Mouse (Mus musculus) liver, embryonic 15.5 days (tissue): Measurements from ENCODE around the gene Vsig10. TPM values are rescaled to one million over a fixed set of nuclear protein-coding genes. Genes with fewer than 3 reads are reported as not detected.

Experiments used
- ATAC-seq: fragments of 200-750 bp; cut with Nextera tagmentation; 2 replicates; pipeline ENCODE4 v1.8.0; 2017; ENCODE audit warnings: moderate number of reproducible peaks, mild to moderate bottlenecking, moderate library complexity; ENCODE audit not compliant: insufficient read depth
- H3K27ac ChIP-seq: fragments of 300-500 bp; sonication (generic); replicated peaks from 2 replicates; pipeline ENCODE4 v1.5.1; 2015; ENCODE audit warnings: mild to moderate bottlenecking, inconsistent platforms
- H3K27me3 ChIP-seq: fragments of 300-500 bp; sonication (generic); 2 replicates; pipeline ENCODE4 v1.6.1; 2015; ENCODE audit warnings: mild to moderate bottlenecking, inconsistent platforms
- H3K36me3 ChIP-seq: fragments of 300-500 bp; sonication (generic); replicated peaks from 2 replicates; pipeline ENCODE4 v1.6.1; 2015; ENCODE audit warnings: moderate library complexity, mild to moderate bottlenecking, inconsistent platforms
- H3K4me1 ChIP-seq: fragments of 300-500 bp; sonication (generic); replicated peaks from 2 replicates; pipeline ENCODE4 v1.6.1; 2015; ENCODE audit warnings: inconsistent platforms
- H3K4me2 ChIP-seq: fragments of 300-500 bp; sonication (generic); 2 replicates; pipeline ENCODE4 v1.6.1; 2015; ENCODE audit warnings: moderate library complexity, mild to moderate bottlenecking, inconsistent platforms
- H3K4me3 ChIP-seq: fragments of 300-500 bp; sonication (generic); replicated peaks from 2 replicates; pipeline ENCODE4 v1.5.1; 2015; ENCODE audit warnings: mild to moderate bottlenecking, inconsistent platforms
- H3K9ac ChIP-seq: fragments of 300-500 bp; sonication (generic); 2 replicates; pipeline ENCODE4 v1.6.1; 2015; ENCODE audit warnings: moderate library complexity, mild to moderate bottlenecking, inconsistent platforms
- H3K9me3 ChIP-seq: fragments of 300-500 bp; sonication (generic); replicated peaks from 2 replicates; pipeline ENCODE4 v1.6.1; 2016; ENCODE audit warnings: inconsistent platforms
- WGBS: fragments of 180-500 bp; shearing (Covaris S2); methylation state at CpG from one replicate; pipeline ENCODE4 v1.1.7; 2015; ENCODE audit warnings: mixed read lengths; ENCODE audit not compliant: insufficient replicate concordance; 5-methylcytosine and 5-hydroxymethylcytosine counted together
- polyA plus RNA-seq: library from polyadenylated mRNA; unstranded; fragments of >200 nt; fragmentation: Nextera tagmentation; extraction: Ambion mirVana; gene quantifications from 2 replicates; pipeline ENCODE4 v1.2.1, GENCODE M21; 2015

Vsig10 gene
- polyA plus RNA-seq = 1.4 TPM in 2 replicates

GRCm38 (mm10) chr5:117318741-117319629 is at the start of gene Vsig10:
Vsig10 (plus strand) TSS chr5:117319083.
- WGBS = under 1% methylated on average over 81 of the region's 81 CpGs
- Histone ChIP-seq H3K4me3 (peak within 1 kb of the TSS; percentile 61), H3K36me3 (no peaks in the 10 kb centered on the region), H3K9ac (peak within 1 kb of the TSS; percentile 39), H3K27ac (no peak within 1 kb of the TSS), H3K4me2 (peak within 1 kb of the TSS; percentile 83), H3K4me1 (peaks cover 9% of the 10 kb centered on the region), H3K9me3 (no peaks in the 10 kb centered on the region), H3K27me3 (peaks cover 76% of the 10 kb centered on the region)
- ATAC-seq = peak; percentile 66

GRCm38 (mm10) chr5:117269395-117269794 is 49.5 kb upstream of the Vsig10 start:
- Histone ChIP-seq H3K4me1 (no peaks in the 10 kb centered on the region), H3K9me3 (no peaks in the 10 kb centered on the region), H3K27me3 (no peaks in the 10 kb centered on the region), H3K27ac (no peak overlapping the region), H3K4me2 (no peak overlapping the region), H3K9ac (no peak overlapping the region), H3K36me3 (peaks cover 59% of the 10 kb centered on the region), H3K4me3 (no peak overlapping the region)
- no peak for ATAC-seq
- WGBS = 89% methylated on average over 12 of the region's 12 CpGs

- no peak for ATAC-seq
- no peak overlapping the region for H3K4me3 ChIP-seq
- H3K9me3 ChIP-seq = no peaks in the 10 kb centered on the region
- no peak overlapping the region for H3K9ac ChIP-seq
- no peaks in the 10 kb centered on the region for H3K27me3 ChIP-seq
- H3K27ac ChIP-seq = no peak overlapping the region
- H3K4me2 ChIP-seq = no peak overlapping the region
- peaks cover 44% of the 10 kb centered on the region for H3K36me3 ChIP-seq
- H3K4me1 ChIP-seq = no peaks in the 10 kb centered on the region
- WGBS = 89% methylated on average over 14 of the region's 14 CpGs
Observed at GRCm38 (mm10) chr5:117271945-117272344, 46.9 kb upstream of the Vsig10 start.

GRCm38 (mm10) chr5:117274817-117275216 is 44.1 kb upstream of the Vsig10 start:
- no peak overlapping the region for H3K4me2 ChIP-seq
- no peaks in the 10 kb centered on the region for H3K27me3 ChIP-seq
- ATAC-seq = no peak
- peaks cover 32% of the 10 kb centered on the region for H3K36me3 ChIP-seq
- H3K27ac ChIP-seq = no peak overlapping the region
- no peak overlapping the region for H3K4me3 ChIP-seq
- H3K9me3 ChIP-seq = no peaks in the 10 kb centered on the region
- WGBS = 60% methylated on average over 5 of the region's 5 CpGs
- H3K9ac ChIP-seq = no peak overlapping the region
- H3K4me1 ChIP-seq = 0 out of 2 replicates have a peak, but pooled peaks cover 5% of the 10 kb centered on the region

GRCm38 (mm10) chr5:117277784-117278183 is 41.1 kb upstream of the Vsig10 start:
- H3K27ac ChIP-seq = no peak overlapping the region
- WGBS = 84% methylated on average over 6 of the region's 6 CpGs
- H3K9ac ChIP-seq = no peak overlapping the region
- H3K4me1 ChIP-seq = peaks cover 18% of the 10 kb centered on the region; the same call in 1 of the 2 replicates
- no peak overlapping the region for H3K4me2 ChIP-seq
- no peak overlapping the region for H3K4me3 ChIP-seq
- peaks cover 22% of the 10 kb centered on the region for H3K36me3 ChIP-seq
- H3K9me3 ChIP-seq = no peaks in the 10 kb centered on the region
- ATAC-seq = no peak
- no peaks in the 10 kb centered on the region for H3K27me3 ChIP-seq

- Histone ChIP-seq H3K27me3 (no peaks in the 10 kb centered on the region), H3K4me3 (no peak overlapping the region), H3K4me2 (no peak overlapping the region), H3K9me3 (no peaks in the 10 kb centered on the region), H3K27ac (peak overlapping the region; percentile 30), H3K36me3 (peaks cover 18% of the 10 kb centered on the region), H3K9ac (no peak overlapping the region), H3K4me1 (peaks cover 20% of the 10 kb centered on the region; the same call in 1 of the 2 replicates)
- ATAC-seq = peak; percentile 73
- 66% methylated on average over 15 of the region's 15 CpGs for WGBS
Observed at GRCm38 (mm10) chr5:117278809-117279668, 39.8 kb upstream of the Vsig10 start.

- peaks cover 19% of the 10 kb centered on the region for H3K36me3 ChIP-seq
- 0 out of 2 replicates have a peak overlapping the region, but pooled peaks have one; percentile 30 for H3K27ac ChIP-seq
- no peak overlapping the region for H3K9ac ChIP-seq
- no peak for ATAC-seq
- H3K4me3 ChIP-seq = no peak overlapping the region
- H3K27me3 ChIP-seq = no peaks in the 10 kb centered on the region
- no peaks in the 10 kb centered on the region for H3K9me3 ChIP-seq
- no peak overlapping the region for H3K4me2 ChIP-seq
- WGBS = 49% methylated on average over 4 of the region's 4 CpGs
- peaks cover 24% of the 10 kb centered on the region; the same call in 1 of the 2 replicates for H3K4me1 ChIP-seq
Observed at GRCm38 (mm10) chr5:117279669-117280050, 39.2 kb upstream of the Vsig10 start.

- H3K9ac ChIP-seq = no peak overlapping the region
- 77% methylated on average over 10 of the region's 10 CpGs for WGBS
- H3K27me3 ChIP-seq = no peaks in the 10 kb centered on the region
- no peak overlapping the region for H3K4me2 ChIP-seq
- no peak overlapping the region for H3K4me3 ChIP-seq
- peaks cover 39% of the 10 kb centered on the region for H3K4me1 ChIP-seq
- H3K36me3 ChIP-seq = peaks cover 13% of the 10 kb centered on the region; the same call in 1 of the 2 replicates
- no peak overlapping the region for H3K27ac ChIP-seq
- H3K9me3 ChIP-seq = no peaks in the 10 kb centered on the region
- no peak for ATAC-seq
Observed at GRCm38 (mm10) chr5:117281536-117281935, 37.3 kb upstream of the Vsig10 start.

GRCm38 (mm10) chr5:117282360-117282759 is 36.5 kb upstream of the Vsig10 start:
- Histone ChIP-seq H3K4me2 (no peak overlapping the region), H3K4me1 (peaks cover 46% of the 10 kb centered on the region), H3K27ac (no peak overlapping the region), H3K9me3 (no peaks in the 10 kb centered on the region), H3K9ac (no peak overlapping the region), H3K4me3 (no peak overlapping the region), H3K27me3 (no peaks in the 10 kb centered on the region), H3K36me3 (peaks cover 13% of the 10 kb centered on the region; the same call in 1 of the 2 replicates)
- 66% methylated on average over 8 of the region's 8 CpGs for whole genome bisulfite sequencing
- no peak for ATAC-seq

- WGBS = 57% methylated on average over 9 of the region's 9 CpGs
- Histone ChIP-seq H3K9me3 (no peaks in the 10 kb centered on the region), H3K4me1 (peaks cover 55% of the 10 kb centered on the region), H3K27ac (no peak overlapping the region), H3K4me3 (no peak overlapping the region), H3K9ac (no peak overlapping the region), H3K36me3 (peaks cover 13% of the 10 kb centered on the region; the same call in 1 of the 2 replicates), H3K27me3 (no peaks in the 10 kb centered on the region), H3K4me2 (no peak overlapping the region)
- ATAC-seq = no peak
Observed at GRCm38 (mm10) chr5:117284029-117284428, 34.9 kb upstream of the Vsig10 start.

GRCm38 (mm10) chr5:117284682-117285081 is 34.2 kb upstream of the Vsig10 start:
- Histone ChIP-seq H3K4me3 (no peak overlapping the region), H3K4me2 (no peak overlapping the region), H3K36me3 (peaks cover 13% of the 10 kb centered on the region; the same call in 1 of the 2 replicates), H3K27me3 (no peaks in the 10 kb centered on the region), H3K9ac (no peak overlapping the region), H3K27ac (no peak overlapping the region), H3K9me3 (no peaks in the 10 kb centered on the region), H3K4me1 (peaks cover 51% of the 10 kb centered on the region)
- ATAC-seq = no peak
- 72% methylated on average over 7 of the region's 7 CpGs for WGBS
